Mouse (Mus musculus): Measurements from ENCODE around the gene Msi1. TPM values are rescaled to one million over a fixed set of nuclear protein-coding genes. Genes with fewer than 3 reads are reported as not detected.
A peak's percentile ranks its signal among the peaks of the same experiment; 100 is the strongest.

Msi1 gene
- 8.0 and 8.3 TPM in 2 replicates for polyA plus RNA-seq (2015; fragmentation: Nextera tagmentation; extraction: Ambion mirVana)

GRCm38 (mm10) chr5:115429359-115430186, at the start of gene Msi1:
Gene Msi1, plus strand, starts transcription at chr5:115429599.
- peak; percentile 65 for ATAC-seq (ENCODE audit: insufficient read depth, low FRiP score, low read depth)
- H3K4me2 ChIP-seq: peak within 1 kb of the TSS; percentile 91
- WGBS: under 1% methylated on average over 77 of the region's 117 CpGs
- peak within 1 kb of the TSS; percentile 90 for H3K4me3 ChIP-seq (replicated peaks)
- peaks cover 20% of the 10 kb centered on the region for H3K4me1 ChIP-seq
- H3K27me3 ChIP-seq (replicated peaks): no peaks in the 10 kb centered on the region; the same call in 1 of the 2 replicates
- no peaks in the 10 kb centered on the region for H3K9me3 ChIP-seq
- no peaks in the 10 kb centered on the region for H3K36me3 ChIP-seq
- H3K27ac ChIP-seq: peak within 1 kb of the TSS; percentile 59
- H3K9ac ChIP-seq: peak within 1 kb of the TSS; percentile 91

- Histone ChIP-seq H3K36me3 (no peaks in the 10 kb centered on the region), H3K27me3 (replicated peaks) (no peaks in the 10 kb centered on the region), H3K27ac (no peak overlapping the region), H3K4me2 (no peak overlapping the region), H3K4me3 (replicated peaks) (no peak overlapping the region), H3K4me1 (0 out of 2 replicates have a peak, but pooled peaks cover 6% of the 10 kb centered on the region), H3K9me3 (no peaks in the 10 kb centered on the region), H3K9ac (no peak overlapping the region)
- WGBS: 23% methylated on average over 9 of the region's 9 CpGs
- ATAC-seq (ENCODE audit: insufficient read depth, low FRiP score, low read depth): no peak
Observed at GRCm38 (mm10) chr5:115391935-115392334, 37.5 kb upstream of the Msi1 start.

GRCm38 (mm10) chr5:115392969-115393368, 36.4 kb upstream of the Msi1 start:
- Histone ChIP-seq H3K9ac (no peak overlapping the region), H3K9me3 (no peaks in the 10 kb centered on the region), H3K36me3 (no peaks in the 10 kb centered on the region), H3K4me1 (peaks cover 8% of the 10 kb centered on the region; the same call in 1 of the 2 replicates), H3K27ac (no peak overlapping the region), H3K27me3 (replicated peaks) (no peaks in the 10 kb centered on the region), H3K4me2 (no peak overlapping the region), H3K4me3 (replicated peaks) (no peak overlapping the region)
- WGBS: 81% methylated on average over 1 of the region's 1 CpGs
- ATAC-seq (ENCODE audit: insufficient read depth, low FRiP score, low read depth): no peak

GRCm38 (mm10) chr5:115394223-115394622, 35.2 kb upstream of the Msi1 start:
- no peak for ATAC-seq (ENCODE audit: insufficient read depth, low FRiP score, low read depth)
- Histone ChIP-seq H3K27ac (no peak overlapping the region), H3K4me2 (no peak overlapping the region), H3K4me1 (peaks cover 14% of the 10 kb centered on the region; the same call in 1 of the 2 replicates), H3K4me3 (replicated peaks) (no peak overlapping the region), H3K27me3 (replicated peaks) (no peaks in the 10 kb centered on the region), H3K9me3 (no peaks in the 10 kb centered on the region), H3K9ac (no peak overlapping the region), H3K36me3 (no peaks in the 10 kb centered on the region)
- WGBS: 7% methylated on average over 8 of the region's 8 CpGs

GRCm38 (mm10) chr5:115394836-115395235, 34.6 kb upstream of the Msi1 start:
- no peaks in the 10 kb centered on the region for H3K27me3 ChIP-seq (replicated peaks)
- no peak for ATAC-seq (ENCODE audit: insufficient read depth, low FRiP score, low read depth)
- 25% methylated on average over 10 of the region's 10 CpGs for WGBS
- H3K9me3 ChIP-seq: no peaks in the 10 kb centered on the region
- H3K36me3 ChIP-seq: no peaks in the 10 kb centered on the region
- no peak overlapping the region for H3K9ac ChIP-seq
- no peak overlapping the region for H3K4me3 ChIP-seq (replicated peaks)
- H3K4me1 ChIP-seq: peaks cover 14% of the 10 kb centered on the region; the same call in 1 of the 2 replicates
- H3K4me2 ChIP-seq: no peak overlapping the region
- no peak overlapping the region for H3K27ac ChIP-seq

GRCm38 (mm10) chr5:115396654-115397053, 32.7 kb upstream of the Msi1 start:
- Histone ChIP-seq H3K4me1 (peaks cover 14% of the 10 kb centered on the region; the same call in 1 of the 2 replicates), H3K9ac (no peak overlapping the region), H3K4me3 (replicated peaks) (no peak overlapping the region), H3K27ac (no peak overlapping the region), H3K36me3 (no peaks in the 10 kb centered on the region), H3K27me3 (replicated peaks) (no peaks in the 10 kb centered on the region), H3K9me3 (no peaks in the 10 kb centered on the region), H3K4me2 (no peak overlapping the region)
- ATAC-seq (ENCODE audit: insufficient read depth, low FRiP score, low read depth): no peak
- 64% methylated on average over 11 of the region's 11 CpGs for WGBS

GRCm38 (mm10) chr5:115397839-115398780, 31.3 kb upstream of the Msi1 start:
- H3K27ac ChIP-seq: no peak overlapping the region
- no peak for ATAC-seq (ENCODE audit: insufficient read depth, low FRiP score, low read depth)
- H3K36me3 ChIP-seq: no peaks in the 10 kb centered on the region
- peak overlapping the region; percentile 41 for H3K9ac ChIP-seq
- H3K4me3 ChIP-seq (replicated peaks): peak overlapping the region; percentile 40
- H3K27me3 ChIP-seq (replicated peaks): no peaks in the 10 kb centered on the region
- WGBS: 5% methylated on average over 47 of the region's 48 CpGs
- H3K4me2 ChIP-seq: peak overlapping the region; percentile 93
- H3K4me1 ChIP-seq: peaks cover 14% of the 10 kb centered on the region; the same call in 1 of the 2 replicates
- no peaks in the 10 kb centered on the region for H3K9me3 ChIP-seq

- no peaks in the 10 kb centered on the region for H3K9me3 ChIP-seq
- no peak overlapping the region for H3K27ac ChIP-seq
- no peak overlapping the region for H3K4me3 ChIP-seq (replicated peaks)
- no peak overlapping the region for H3K9ac ChIP-seq
- 89% methylated on average over 8 of the region's 8 CpGs for WGBS
- H3K27me3 ChIP-seq (replicated peaks): no peaks in the 10 kb centered on the region
- no peak overlapping the region for H3K4me2 ChIP-seq
- peaks cover 20% of the 10 kb centered on the region for H3K4me1 ChIP-seq
- no peaks in the 10 kb centered on the region for H3K36me3 ChIP-seq
- ATAC-seq (ENCODE audit: insufficient read depth, low FRiP score, low read depth): no peak
Observed at GRCm38 (mm10) chr5:115402063-115402462, 27.3 kb upstream of the Msi1 start.

- Histone ChIP-seq H3K36me3 (no peaks in the 10 kb centered on the region), H3K9me3 (no peaks in the 10 kb centered on the region), H3K27me3 (replicated peaks) (no peaks in the 10 kb centered on the region), H3K4me3 (replicated peaks) (peak overlapping the region; percentile 23; the same call in 1 of the 2 replicates), H3K4me1 (peaks cover 12% of the 10 kb centered on the region), H3K4me2 (peak overlapping the region; percentile 55), H3K9ac (no peak overlapping the region), H3K27ac (no peak overlapping the region)
- ATAC-seq (ENCODE audit: insufficient read depth, low FRiP score, low read depth): no peak
- 28% methylated on average over 17 of the region's 17 CpGs for WGBS
Observed at GRCm38 (mm10) chr5:115403436-115404140, 25.8 kb upstream of the Msi1 start.

GRCm38 (mm10) chr5:115404241-115404794, 25.1 kb upstream of the Msi1 start:
- no peak overlapping the region for H3K9ac ChIP-seq
- peak overlapping the region; percentile 55 for H3K4me2 ChIP-seq
- peak overlapping the region; percentile 66 for H3K27ac ChIP-seq
- H3K4me1 ChIP-seq: peaks cover 12% of the 10 kb centered on the region
- peak overlapping the region; percentile 23 for H3K4me3 ChIP-seq (replicated peaks)
- H3K27me3 ChIP-seq (replicated peaks): no peaks in the 10 kb centered on the region
- ATAC-seq (ENCODE audit: insufficient read depth, low FRiP score, low read depth): 0 out of 2 replicates have a peak, but pooled peaks have one; percentile 40
- WGBS: 3% methylated on average over 18 of the region's 18 CpGs
- H3K36me3 ChIP-seq: no peaks in the 10 kb centered on the region
- H3K9me3 ChIP-seq: no peaks in the 10 kb centered on the region

- H3K27me3 ChIP-seq (replicated peaks): no peaks in the 10 kb centered on the region
- H3K4me1 ChIP-seq: peaks cover 12% of the 10 kb centered on the region
- H3K36me3 ChIP-seq: no peaks in the 10 kb centered on the region
- no peak for ATAC-seq (ENCODE audit: insufficient read depth, low FRiP score, low read depth)
- no peak overlapping the region for H3K9ac ChIP-seq
- H3K27ac ChIP-seq: no peak overlapping the region
- 70% methylated on average over 8 of the region's 8 CpGs for WGBS
- no peak overlapping the region for H3K4me2 ChIP-seq
- H3K4me3 ChIP-seq (replicated peaks): no peak overlapping the region
- H3K9me3 ChIP-seq: no peaks in the 10 kb centered on the region
Observed at GRCm38 (mm10) chr5:115405205-115405604, 24.2 kb upstream of the Msi1 start.

Measured in stomach, embryonic 15.5 days (tissue).